Mouse (Mus musculus) thymus, postnatal 36 days (tissue): ENCODE measurements around the gene Ccm2l.

Source experiments
- DNase-seq, 2 experiments: peaks; one replicate each; pipeline ENCODE4 v3.0.0; 2022; ENCODE audit warnings: mixed read lengths in 2 of 2

Gene Ccm2l

GRCm38 (mm10) chr2:153090551-153091165 lies 24.9 kb downstream of the Ccm2l start:
- no peak for DNase-seq

DNA sequence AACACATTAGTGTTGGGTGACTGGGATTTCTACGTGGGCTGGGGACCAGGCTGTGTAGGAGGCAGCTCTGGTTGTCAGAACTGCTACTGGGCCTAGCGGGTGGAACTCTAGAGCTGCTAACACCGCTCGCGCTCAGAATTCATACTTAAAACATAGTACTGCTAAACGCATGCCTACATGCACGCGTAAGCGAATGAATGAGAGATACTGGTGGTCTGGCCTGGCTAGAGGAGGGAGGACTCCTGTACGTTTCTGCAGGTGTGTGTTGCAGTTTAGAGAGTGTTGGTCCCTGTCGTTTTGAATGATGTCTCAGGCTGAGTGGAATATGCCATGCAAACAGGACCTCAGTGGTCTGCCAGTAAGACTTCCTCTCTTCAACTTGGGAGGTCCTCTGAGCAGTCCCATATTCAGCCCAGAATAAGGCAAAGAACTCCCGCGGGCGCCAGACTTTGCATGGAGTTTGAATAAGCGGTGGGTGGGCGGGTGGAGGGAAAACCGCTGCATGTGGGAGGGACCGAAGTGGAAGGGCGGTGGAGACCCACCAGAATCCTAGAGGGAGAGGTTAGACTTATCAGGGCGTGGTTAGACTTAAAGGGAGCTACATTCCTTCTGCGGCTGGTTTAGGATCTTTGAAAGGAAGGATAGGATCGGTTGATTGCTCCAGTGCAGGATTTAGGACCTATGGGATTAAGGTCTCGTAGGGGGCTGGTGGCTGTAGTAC lies 41.5 kb downstream of the Ccm2l start:
- DNase-seq: no peak

- no peak for DNase-seq
Observed at GRCm38 (mm10) chr2:153107802-153108201, 42.0 kb downstream of the Ccm2l start.

- peak; percentile 28 to 34 for DNase-seq
Observed at GRCm38 (mm10) chr2:153108313-153109264, 42.8 kb downstream of the Ccm2l start, which contains the start of gene Hck. Hck (plus strand) TSS chr2:153108468.

- DNase-seq: no peak
Observed at GRCm38 (mm10) chr2:153109596-153109995, 43.8 kb downstream of the Ccm2l start.

DNA sequence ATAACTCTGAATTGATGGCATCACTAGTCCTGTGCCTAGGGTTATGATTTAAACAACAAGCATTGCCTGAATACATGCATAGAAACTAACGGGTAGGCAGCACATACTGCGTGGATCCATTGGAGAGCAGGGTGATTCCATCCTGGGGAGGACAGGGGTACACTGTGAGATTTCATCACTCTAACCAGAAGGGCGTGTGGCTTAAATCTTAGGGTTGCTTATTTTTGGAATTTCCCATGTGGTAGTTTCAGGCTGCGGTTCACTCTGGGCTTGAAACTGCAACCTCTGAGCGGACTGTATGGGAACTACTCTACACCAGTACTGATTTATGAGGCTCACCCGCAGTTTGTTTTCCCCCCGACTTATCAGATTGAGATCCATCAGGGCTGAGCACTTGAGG lies 45.5 kb downstream of the Ccm2l start:
- no peak for DNase-seq

DNA sequence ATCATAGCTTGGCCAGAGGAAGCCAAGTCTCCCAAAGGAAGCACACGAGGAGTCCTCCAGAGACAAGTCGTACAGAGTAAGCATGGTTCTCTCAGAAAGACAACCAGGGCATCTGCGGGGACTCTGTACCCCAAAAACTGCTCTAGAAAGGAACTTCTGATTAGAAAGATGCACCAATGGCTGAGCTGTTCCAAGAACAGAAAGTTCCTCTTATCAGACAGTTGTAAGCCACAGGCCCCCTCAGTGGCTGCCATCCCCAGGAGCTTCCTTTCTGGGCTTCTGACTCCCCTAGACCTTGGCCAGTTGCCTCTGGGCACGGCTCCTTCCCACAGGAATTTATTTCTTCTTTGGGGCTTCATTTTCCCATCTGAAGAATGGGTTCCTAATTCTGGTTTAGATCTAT lies 49.9 kb downstream of the Ccm2l start:
- no peak for DNase-seq

DNA sequence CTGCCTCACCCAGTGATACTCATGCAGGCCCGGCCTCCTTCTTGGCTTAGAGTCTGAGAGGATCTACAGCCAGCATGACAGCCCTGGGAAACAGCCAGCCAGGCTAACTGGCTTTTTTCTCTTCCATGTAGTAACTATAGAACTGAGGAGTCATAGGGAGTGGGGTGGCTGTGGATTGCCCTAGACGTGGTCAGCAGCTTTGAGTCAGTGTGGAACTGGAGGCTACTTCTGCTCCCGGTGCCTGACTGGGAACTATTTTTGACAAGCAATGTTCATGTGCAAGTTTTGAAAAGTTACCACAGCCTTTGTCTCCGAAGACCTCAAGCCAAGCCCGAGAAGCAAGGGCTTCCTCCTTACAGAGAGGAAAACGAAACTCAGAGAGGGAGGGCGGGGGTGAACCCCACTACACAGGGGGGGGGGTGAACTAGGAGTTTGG lies 51.3 kb downstream of the Ccm2l start:
- peak; percentile 13 to 18 for DNase-seq

DNA sequence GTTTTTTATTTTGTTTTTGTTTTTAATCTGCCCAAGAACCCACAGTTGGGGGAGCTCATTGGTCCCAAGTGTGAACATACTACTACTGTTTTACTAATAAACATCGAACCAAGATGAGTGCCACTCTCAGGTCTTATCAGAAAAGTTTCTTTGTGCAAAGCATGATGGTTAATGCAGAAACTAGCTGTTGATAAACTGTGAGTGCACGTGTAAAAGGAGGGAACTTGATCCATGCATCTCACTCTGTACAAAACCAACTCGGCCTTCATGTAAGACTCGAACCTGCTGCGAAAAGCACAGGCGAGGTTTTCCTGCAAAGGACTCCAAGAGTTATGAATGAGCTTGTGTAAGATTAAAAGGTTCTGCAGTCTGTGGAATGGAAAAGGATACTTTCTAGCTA lies 53.7 kb downstream of the Ccm2l start:
- DNase-seq: no peak

GRCm38 (mm10) chr2:153120126-153120525 lies 54.4 kb downstream of the Ccm2l start:
- no peak for DNase-seq

- DNase-seq: no peak
Observed at GRCm38 (mm10) chr2:153121821-153122615, 56.3 kb downstream of the Ccm2l start.

DNA sequence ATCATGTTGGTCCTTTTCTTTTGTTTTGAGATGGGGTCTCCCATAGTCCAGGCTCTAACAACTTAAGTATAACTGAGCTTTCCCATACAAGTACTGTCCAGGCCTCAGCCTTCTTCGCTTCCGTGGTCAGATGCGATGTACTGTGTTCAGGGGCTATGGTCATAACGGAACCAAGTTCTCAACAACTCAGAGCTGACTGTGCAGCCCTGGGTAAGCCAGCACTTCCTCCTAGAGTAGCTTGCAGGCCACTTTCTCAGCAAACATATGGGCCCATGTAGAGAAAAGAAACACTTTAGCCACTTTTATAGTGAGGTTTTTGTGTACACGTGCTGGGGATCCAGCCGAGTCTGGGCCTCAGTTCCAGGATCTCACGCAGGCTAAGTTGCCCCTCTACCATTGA lies 56.9 kb downstream of the Ccm2l start:
- DNase-seq: no peak

GRCm38 (mm10) chr2:153125875-153126274 lies 60.1 kb downstream of the Ccm2l start:
- DNase-seq: peak in 1 of 2 experiments; percentile 16

GRCm38 (mm10) chr2:153131019-153131418 lies 65.3 kb downstream of the Ccm2l start:
- peak; percentile 34 to 37 for DNase-seq
